Mouse (Mus musculus) kidney, adult 2 months (tissue): ENCODE data around the gene Slc7a12. TPM values are rescaled to one million over a fixed set of nuclear protein-coding genes. Genes with fewer than 3 reads are reported as not detected.

Source experiments
- DNase-seq: peaks from one replicate; pipeline ENCODE4 v3.0.0; 2021
- H3K27ac ChIP-seq: fragments of 200-500 bp; 2 replicates; pipeline ENCODE4 v1.5.1; 2012; ENCODE audit warnings: low read depth, low read length, control low read depth, inconsistent platforms; ENCODE audit not compliant: insufficient read depth
- H3K27me3 ChIP-seq: fragments of 200-500 bp; replicated peaks from 2 replicates; pipeline ENCODE4 v1.6.1; 2012; ENCODE audit warnings: mild to moderate bottlenecking, moderate library complexity, low read length, inconsistent platforms; ENCODE audit not compliant: control insufficient read depth, insufficient read depth
- H3K36me3 ChIP-seq: fragments of 200-500 bp; 2 replicates; pipeline ENCODE4 v1.6.1; 2012; ENCODE audit warnings: mild to moderate bottlenecking, moderate library complexity, low read length, inconsistent platforms; ENCODE audit not compliant: control insufficient read depth, insufficient read depth
- H3K4me1 ChIP-seq: fragments of 200-500 bp; 2 replicates; pipeline ENCODE4 v1.6.1; 2011; ENCODE audit warnings: low read length; ENCODE audit not compliant: control insufficient read depth, insufficient read depth
- H3K4me3 ChIP-seq: fragments of 200-500 bp; 2 replicates; pipeline ENCODE4 v1.5.1; 2011; ENCODE audit warnings: mild to moderate bottlenecking, low read depth, low read length, control low read depth; ENCODE audit not compliant: insufficient read depth
- CTCF ChIP-seq: fragments of 200-500 bp; conservative IDR thresholded peaks from 2 replicates; pipeline ENCODE4 v1.5.1; 2011; ENCODE audit warnings: low read depth, mild to moderate bottlenecking, control low read depth, low read length, moderate library complexity, mixed read lengths; ENCODE audit not compliant: insufficient read depth, insufficient read length
- POLR2A ChIP-seq: fragments of 200-500 bp; IDR thresholded peaks from one replicate; pipeline ENCODE4 v1.6.1; 2011; ENCODE audit warnings: low read depth, low read length, control low read depth
- WGBS: fragments of 180-500 bp; shearing (Covaris S2); methylation state at CpG from one replicate; pipeline ENCODE4 v1.1.7; 2018; 5-methylcytosine and 5-hydroxymethylcytosine counted together
- polyA plus RNA-seq: library from polyadenylated mRNA; depleted of rRNA; stranded (reverse); fragments of >200 nt; gene quantifications from 2 replicates; pipeline ENCODE4 v1.2.3, GENCODE M21; 2012; rRNA removed

Gene Slc7a12
- 134 and 140 TPM in 2 replicates for polyA plus RNA-seq

GRCm38 (mm10) chr3:14480397-14480796 is at the start of gene Slc7a12:
Gene Slc7a12 (plus strand): TSS chr3:14480697.
- Histone ChIP-seq H3K27me3 (no peaks in the 10 kb centered on the region), H3K27ac (no peak within 1 kb of the TSS), H3K4me3 (no peak within 1 kb of the TSS), H3K36me3 (no peaks in the 10 kb centered on the region), H3K4me1 (peaks cover 8% of the 10 kb centered on the region; the same call in 1 of the 2 replicates)
- TF ChIP-seq CTCF (no peak), POLR2A (no peak)
- peak; percentile 8 for DNase-seq

GRCm38 (mm10) chr3:14432381-14432780 is 48.1 kb upstream of the Slc7a12 start:
- WGBS, result 68% methylated on average over 1 of the region's 1 CpGs
- no peak overlapping the region for H3K4me3 ChIP-seq
- peak; percentile 23 for DNase-seq

GRCm38 (mm10) chr3:14446015-14446414 is 34.5 kb upstream of the Slc7a12 start:
- Histone ChIP-seq H3K36me3 (no peaks in the 10 kb centered on the region), H3K4me3 (no peak overlapping the region), H3K27ac (no peak overlapping the region), H3K27me3 (no peaks in the 10 kb centered on the region), H3K4me1 (no peaks in the 10 kb centered on the region)
- no peak for DNase-seq
- 86% methylated on average over 4 of the region's 4 CpGs for WGBS
- TF ChIP-seq POLR2A (no peak), CTCF (no peak)

More at GRCm38 (mm10) chr3:14432381-14432780, 48.1 kb upstream of the Slc7a12 start:
- Histone ChIP-seq H3K4me1 (no peaks in the 10 kb centered on the region), H3K27me3 (no peaks in the 10 kb centered on the region), H3K36me3 (no peaks in the 10 kb centered on the region), H3K27ac (no peak overlapping the region)
- no peak for TF ChIP-seq POLR2A
- no peak for TF ChIP-seq CTCF

- DNase-seq, result no peak
- Histone ChIP-seq H3K4me3 (no peak overlapping the region), H3K27me3 (no peaks in the 10 kb centered on the region), H3K36me3 (no peaks in the 10 kb centered on the region), H3K4me1 (no peaks in the 10 kb centered on the region), H3K27ac (no peak overlapping the region)
- 93% methylated on average over 4 of the region's 4 CpGs for WGBS
- no peak for TF ChIP-seq CTCF
- TF ChIP-seq POLR2A, result no peak
Measured at GRCm38 (mm10) chr3:14446691-14447090, 33.8 kb upstream of the Slc7a12 start.

Other genes with a start within 250 kb of the Slc7a12 start
- gene 1810022K09Rik, start 130.6 kb downstream of the Slc7a12 start, polyA plus RNA-seq, result 5.5 and 14.3 TPM in 2 replicates
- gene Car13, start 161.0 kb downstream of the Slc7a12 start, polyA plus RNA-seq, result 2.3 and 3.2 TPM in 2 replicates